Mouse (Mus musculus) intestine, embryonic 16.5 days (tissue): ENCODE results near the gene Glyat. TPM values are rescaled to one million over a fixed set of nuclear protein-coding genes. Genes with fewer than 3 reads are reported as not detected.
"Not testable (repeated sequence)": the region's sequence is repeated elsewhere in the genome, so short reads cannot be mapped to it uniquely, and the experiment has no call there.

Experiments used
- ATAC-seq: fragments of 200-750 bp; cut with Nextera tagmentation; 2 replicates; pipeline ENCODE4 v1.8.0; 2017; ENCODE audit warnings: moderate TSS enrichment, moderate library complexity
- H3K27ac ChIP-seq: fragments of 300-500 bp; sonication (generic); 2 replicates; pipeline ENCODE4 v1.5.1; 2014; ENCODE audit warnings: mild to moderate bottlenecking, low read length
- H3K27me3 ChIP-seq: fragments of 300-500 bp; sonication (generic); replicated peaks from 2 replicates; pipeline ENCODE4 v1.6.1; 2014; ENCODE audit warnings: low read length, control low read depth, mixed read lengths; ENCODE audit not compliant: control insufficient read depth, insufficient read depth
- H3K36me3 ChIP-seq: fragments of 300-500 bp; sonication (generic); 2 replicates; pipeline ENCODE4 v1.6.1; 2014; ENCODE audit warnings: low read length, control low read depth; ENCODE audit not compliant: control insufficient read depth, insufficient read depth
- H3K4me1 ChIP-seq: fragments of 300-500 bp; sonication (generic); 2 replicates; pipeline ENCODE4 v1.6.1; 2014; ENCODE audit warnings: low read length, control low read depth, mixed read lengths; ENCODE audit not compliant: control insufficient read depth, insufficient read depth
- H3K4me2 ChIP-seq: fragments of 300-500 bp; sonication (generic); 2 replicates; pipeline ENCODE4 v1.6.1; 2014; ENCODE audit warnings: low read depth, low read length, control low read depth
- H3K4me3 ChIP-seq: fragments of 300-500 bp; sonication (generic); 2 replicates; pipeline ENCODE4 v1.5.1; 2014; ENCODE audit warnings: mild to moderate bottlenecking, low read length
- H3K9ac ChIP-seq: fragments of 300-500 bp; sonication (generic); 2 replicates; pipeline ENCODE4 v1.6.1; 2014; ENCODE audit warnings: low read depth, low read length
- H3K9me3 ChIP-seq: fragments of 300-500 bp; sonication (generic); 2 replicates; pipeline ENCODE4 v1.6.1; 2016; ENCODE audit warnings: low read length, control low read depth; ENCODE audit not compliant: control insufficient read depth
- WGBS: fragments of 180-500 bp; shearing (Covaris S2); extraction: QIAGEN DNeasy Blood & Tissue Kit; methylation state at CpG from one replicate; pipeline ENCODE4 v1.1.7; 2014; 5-methylcytosine and 5-hydroxymethylcytosine counted together
- polyA plus RNA-seq: library from polyadenylated mRNA; unstranded; fragments of >200 nt; fragmentation: Nextera tagmentation; extraction: Ambion mirVana; gene quantifications from 2 replicates; pipeline ENCODE4 v1.2.1, GENCODE M21; 2015

Gene Glyat
- polyA plus RNA-seq, 1 experiment from 2014 or later = 0.64 TPM

DNA sequence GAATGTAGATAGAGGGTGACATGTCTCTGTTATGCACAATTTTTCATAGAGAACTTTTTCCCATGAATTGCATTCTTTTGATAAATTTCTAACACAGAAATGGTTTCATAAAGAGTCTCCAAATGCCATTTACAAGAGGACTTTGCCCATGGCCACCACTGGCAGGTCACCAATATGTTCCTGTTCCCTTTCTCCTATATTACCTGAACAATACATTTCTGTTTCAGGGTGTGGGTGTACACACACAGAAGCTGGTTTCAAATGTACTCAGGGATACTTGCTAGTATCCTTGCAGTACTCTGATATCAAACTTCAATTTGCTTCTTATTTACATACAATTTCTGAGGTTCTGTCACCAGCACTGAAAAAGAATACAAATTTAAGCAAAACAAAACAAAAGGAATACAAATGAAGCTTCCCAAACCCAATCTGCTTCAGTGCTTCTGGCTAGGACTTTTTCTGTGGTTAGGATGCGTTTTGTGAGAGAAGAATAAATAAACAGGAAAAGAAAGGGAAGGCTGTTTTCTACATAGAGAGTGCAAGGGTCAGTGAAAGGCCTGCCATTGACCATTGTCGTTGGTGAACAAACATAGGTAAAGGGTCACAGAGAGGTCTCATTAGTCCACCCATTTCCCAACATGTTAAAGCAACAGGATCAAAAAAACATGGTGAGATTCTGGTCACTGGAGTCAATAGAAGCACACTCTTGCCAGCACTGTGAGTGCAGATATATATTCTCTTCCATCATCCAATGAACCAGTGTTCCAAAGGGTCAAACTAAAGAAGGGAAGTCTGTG is 32.2 kb upstream of the Glyat start:
- no peak overlapping the region for H3K4me3 ChIP-seq
- H3K27ac ChIP-seq = no peak overlapping the region
- 22% methylated on average over 2 of the region's 2 CpGs for WGBS
- no peaks in the 10 kb centered on the region for H3K36me3 ChIP-seq
- H3K4me2 ChIP-seq = no peak overlapping the region
- H3K4me1 ChIP-seq = peaks cover 10% of the 10 kb centered on the region
- no peak overlapping the region for H3K9ac ChIP-seq
- no peaks in the 10 kb centered on the region for H3K27me3 ChIP-seq
- no peaks in the 10 kb centered on the region for H3K9me3 ChIP-seq
- no peak for ATAC-seq

- no peak overlapping the region for H3K27ac ChIP-seq
- no peaks in the 10 kb centered on the region for H3K9me3 ChIP-seq
- H3K9ac ChIP-seq = no peak overlapping the region
- no peaks in the 10 kb centered on the region for H3K4me1 ChIP-seq
- H3K4me2 ChIP-seq = no peak overlapping the region
- peak; percentile 89 for ATAC-seq
- H3K4me3 ChIP-seq = no peak overlapping the region
- H3K27me3 ChIP-seq = no peaks in the 10 kb centered on the region
- H3K36me3 ChIP-seq = no peaks in the 10 kb centered on the region
These were observed 24.8 kb upstream of the Glyat start for GRCm38 (mm10) chr19:12608336-12608735.

DNA sequence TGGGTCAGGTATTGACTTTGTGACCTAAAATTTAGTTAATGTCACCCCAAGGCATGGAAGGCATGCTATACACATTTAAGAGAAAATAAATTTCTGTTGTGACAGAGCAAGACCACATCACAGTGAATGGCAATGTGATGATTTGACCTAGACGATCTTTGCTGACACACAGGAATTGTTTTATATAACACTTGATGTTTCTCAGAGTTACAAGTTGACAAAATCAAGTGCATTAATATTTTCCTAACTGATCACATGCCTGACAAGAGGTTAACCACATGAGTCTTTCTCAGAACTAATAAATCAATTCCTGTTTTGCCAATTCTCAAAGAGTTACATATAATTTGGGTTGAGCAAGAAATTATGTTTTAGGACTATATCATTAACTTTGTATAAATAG is 19.5 kb upstream of the Glyat start:
- no peak for ATAC-seq

GRCm38 (mm10) chr19:12634259-12634658 is 1.2 kb downstream of the Glyat start:
- WGBS = 89% methylated on average over 3 of the region's 3 CpGs
- H3K36me3 ChIP-seq = no peaks in the 10 kb centered on the region
- no peaks in the 10 kb centered on the region for H3K4me1 ChIP-seq
- no peak overlapping the region for H3K27ac ChIP-seq
- no peak for ATAC-seq
- H3K9ac ChIP-seq = no peak overlapping the region
- no peak overlapping the region for H3K4me2 ChIP-seq
- H3K4me3 ChIP-seq = no peak overlapping the region
- no peaks in the 10 kb centered on the region for H3K9me3 ChIP-seq
- no peaks in the 10 kb centered on the region for H3K27me3 ChIP-seq

More for the DNA sequence above, 19.5 kb upstream of the Glyat start:
- Histone ChIP-seq H3K4me2 (no peak overlapping the region), H3K9ac (no peak overlapping the region), H3K27ac (no peak overlapping the region), H3K4me3 (no peak overlapping the region), H3K4me1 (no peaks in the 10 kb centered on the region), H3K9me3 (no peaks in the 10 kb centered on the region), H3K36me3 (no peaks in the 10 kb centered on the region), H3K27me3 (no peaks in the 10 kb centered on the region)
- 75% methylated on average over 1 of the region's 1 CpGs for WGBS

- WGBS = 86% methylated on average over 4 of the region's 4 CpGs
- no peak overlapping the region for H3K9ac ChIP-seq
- H3K27ac ChIP-seq = no peak overlapping the region
- H3K36me3 ChIP-seq = no peaks in the 10 kb centered on the region
- no peak overlapping the region for H3K4me3 ChIP-seq
- no peak for ATAC-seq
- H3K9me3 ChIP-seq = no peaks in the 10 kb centered on the region
- H3K4me2 ChIP-seq = no peak overlapping the region
- H3K4me1 ChIP-seq = no peaks in the 10 kb centered on the region
- no peaks in the 10 kb centered on the region for H3K27me3 ChIP-seq
These were observed 1.9 kb downstream of the Glyat start for GRCm38 (mm10) chr19:12634963-12635362.

- ATAC-seq = no peak
- WGBS = 62% methylated on average over 3 of the region's 3 CpGs
These were observed 3.8 kb downstream of the Glyat start for GRCm38 (mm10) chr19:12636863-12637262.

DNA sequence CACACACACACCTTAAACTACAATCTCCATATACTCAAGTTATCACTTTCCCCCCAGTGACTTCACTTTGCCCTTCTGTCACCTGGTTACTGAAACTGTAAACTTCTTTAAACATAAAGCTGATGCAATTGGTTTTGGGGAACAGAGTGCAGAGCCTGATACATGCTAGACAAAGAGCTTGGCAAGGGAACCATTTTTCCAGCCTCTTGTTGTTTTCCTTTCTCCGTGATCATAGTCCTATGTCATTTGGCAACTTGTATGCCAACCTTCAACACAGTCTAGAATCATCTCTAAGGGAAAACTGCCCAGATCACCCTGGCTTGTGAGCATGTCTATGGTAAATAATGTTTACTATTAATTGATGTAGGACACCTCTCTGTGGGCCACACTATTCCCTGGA is 4.9 kb downstream of the Glyat start:
- Histone ChIP-seq H3K27ac (no peak overlapping the region), H3K36me3 (no peaks in the 10 kb centered on the region), H3K27me3 (no peaks in the 10 kb centered on the region), H3K4me3 (no peak overlapping the region), H3K4me1 (no peaks in the 10 kb centered on the region), H3K9me3 (no peaks in the 10 kb centered on the region), H3K4me2 (no peak overlapping the region), H3K9ac (no peak overlapping the region)
- no peak for ATAC-seq
- 82% methylated on average over 1 of the region's 1 CpGs for WGBS

More at GRCm38 (mm10) chr19:12636863-12637262, 3.8 kb downstream of the Glyat start:
- Histone ChIP-seq H3K36me3 (no peaks in the 10 kb centered on the region), H3K4me3 (no peak overlapping the region), H3K27ac (no peak overlapping the region), H3K27me3 (no peaks in the 10 kb centered on the region), H3K9me3 (no peaks in the 10 kb centered on the region), H3K9ac (no peak overlapping the region), H3K4me2 (no peak overlapping the region), H3K4me1 (no peaks in the 10 kb centered on the region)

- Histone ChIP-seq H3K27ac (no peak overlapping the region), H3K4me3 (no peak overlapping the region), H3K4me1 (no peaks in the 10 kb centered on the region), H3K9me3 (no peaks in the 10 kb centered on the region), H3K4me2 (no peak overlapping the region), H3K27me3 (no peaks in the 10 kb centered on the region), H3K9ac (no peak overlapping the region), H3K36me3 (no peaks in the 10 kb centered on the region)
- no peak for ATAC-seq
These were observed 16.4 kb downstream of the Glyat start for GRCm38 (mm10) chr19:12649511-12649910.

DNA sequence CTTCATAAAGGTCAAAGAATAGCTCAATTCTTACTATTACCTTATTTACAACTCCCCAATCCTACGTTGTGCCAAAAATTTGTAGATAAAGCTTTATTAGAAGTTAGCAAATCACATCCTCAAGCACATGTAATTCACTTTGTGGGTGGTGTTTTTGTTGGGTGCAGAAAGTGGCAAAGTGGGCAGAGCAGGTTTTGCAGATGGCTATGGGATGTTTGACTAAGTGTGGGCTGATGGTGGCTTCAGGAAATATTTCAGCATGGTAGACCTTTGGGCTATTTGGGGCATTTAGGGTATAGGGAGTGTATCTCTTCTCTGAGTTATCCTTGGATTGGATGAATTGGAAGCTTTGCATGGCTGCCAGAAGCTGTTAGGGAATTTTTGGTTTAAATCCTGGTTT is 33.0 kb downstream of the Glyat start:
- Histone ChIP-seq H3K4me3 (no peak overlapping the region), H3K4me2 (no peak overlapping the region), H3K27ac (no peak overlapping the region), H3K9me3 (no peaks in the 10 kb centered on the region), H3K36me3 (no peaks in the 10 kb centered on the region), H3K9ac (no peak overlapping the region), H3K27me3 (no peaks in the 10 kb centered on the region), H3K4me1 (no peaks in the 10 kb centered on the region)
- 69% methylated on average over 1 of the region's 1 CpGs for WGBS
- no peak for ATAC-seq

GRCm38 (mm10) chr19:12668601-12669000 is 35.5 kb downstream of the Glyat start:
- not testable (repeated sequence) for H3K4me2 ChIP-seq, H3K4me1 ChIP-seq, H3K4me3 ChIP-seq, H3K27me3 ChIP-seq, H3K27ac ChIP-seq, ATAC-seq, H3K36me3 ChIP-seq, H3K9me3 ChIP-seq, H3K9ac ChIP-seq
- WGBS = 91% methylated on average over 3 of the region's 3 CpGs
